ENCODE assay signal across 8 mouse cellular contexts in genomic region chr6:47780576-47781013, GRCm38 (mm10). TPM values are rescaled to one million over a fixed set of nuclear protein-coding genes. Genes with fewer than 3 reads are reported as not detected.
DNase-seq lines count a peak whose midpoint lies in the region; ATAC-seq lines count a peak whose summit lies in the region.

No protein-coding gene starts in this region.

- H3K27me3 ChIP-seq in lung, embryonic 16.5 days (ENCODE audit: control insufficient read depth, insufficient read depth, low read depth, low read length): no peaks in the 10 kb centered on the region
- H3K27me3 ChIP-seq in embryonic facial prominence, embryonic 11.5 days (ENCODE audit: control insufficient read depth, insufficient read depth, low read length): no peaks in the 10 kb centered on the region
- H3K27me3 ChIP-seq in midbrain, embryonic 16.5 days (ENCODE audit: control insufficient read depth, insufficient read depth, low read depth, low read length): no peaks in the 10 kb centered on the region

- H3K9ac ChIP-seq in lung, embryonic 16.5 days (ENCODE audit: low read length): no peak overlapping the region
- H3K9ac ChIP-seq in embryonic facial prominence, embryonic 11.5 days (replicated peaks; ENCODE audit: low read length): no peak overlapping the region
- no peak overlapping the region for H3K9ac ChIP-seq in midbrain, embryonic 16.5 days (ENCODE audit: low read depth, low read length)

- no peaks in the 10 kb centered on the region for H3K9me3 ChIP-seq in lung, embryonic 16.5 days (ENCODE audit: control insufficient read depth, low read length)
- H3K9me3 ChIP-seq in embryonic facial prominence, embryonic 11.5 days (replicated peaks; ENCODE audit: control insufficient read depth, low read length): no peaks in the 10 kb centered on the region; the same call in 1 of the 2 replicates
- no peaks in the 10 kb centered on the region for H3K9me3 ChIP-seq in midbrain, embryonic 16.5 days (replicated peaks; ENCODE audit: control insufficient read depth, low read length, poor library complexity, severe bottlenecking)

- WGBS in lung, embryonic 16.5 days: 9% methylated on average over 2 of the region's 2 CpGs
- 16% methylated on average over 2 of the region's 2 CpGs for WGBS in embryonic facial prominence, embryonic 11.5 days
- 14% methylated on average over 2 of the region's 2 CpGs for WGBS in midbrain, embryonic 16.5 days

- intact Hi-C loops in left cerebral cortex, postnatal 25 days (cut with DNase I): no loop called here

- H3K27ac ChIP-seq in lung, embryonic 16.5 days (ENCODE audit: low read length): no peak overlapping the region
- H3K27ac ChIP-seq in embryonic facial prominence, embryonic 11.5 days (replicated peaks; ENCODE audit: low read depth, low read length): no peak overlapping the region
- 0 out of 2 replicates have a peak overlapping the region, but pooled peaks have one; percentile 31 for H3K27ac ChIP-seq in midbrain, embryonic 16.5 days (ENCODE audit: low read length)

- peak overlapping the region; percentile 48 for H3K4me2 ChIP-seq in lung, embryonic 16.5 days (ENCODE audit: low read depth, low read length)
- H3K4me2 ChIP-seq in embryonic facial prominence, embryonic 11.5 days (ENCODE audit: low read depth, low read length): no peak overlapping the region; the same call in 1 of the 2 replicates
- peak overlapping the region; percentile 50 for H3K4me2 ChIP-seq in midbrain, embryonic 16.5 days (ENCODE audit: low read length)

- H3K4me1 ChIP-seq in lung, embryonic 16.5 days (replicated peaks; ENCODE audit: control insufficient read depth, insufficient read depth, low read length): no peaks in the 10 kb centered on the region
- H3K4me1 ChIP-seq in embryonic facial prominence, embryonic 11.5 days (ENCODE audit: control insufficient read depth, insufficient read depth, low read length): no peaks in the 10 kb centered on the region
- peaks cover 8% of the 10 kb centered on the region for H3K4me1 ChIP-seq in midbrain, embryonic 16.5 days (ENCODE audit: control insufficient read depth, insufficient read depth, low read length)

- no peak for DNase-seq in lung, adult 18-20 months
- DNase-seq in embryonic facial prominence, embryonic 11.5 days (ENCODE audit: low spot score): no peak
- no peak for DNase-seq in left cerebral cortex, postnatal 25 days (ENCODE audit: low spot score in 2 of 2)
- no peak for DNase-seq in frontal cortex, postnatal 25 days (ENCODE audit: low spot score in 2 of 2)
- no peak for DNase-seq in thymus, postnatal 4 days

- ATAC-seq in lung, embryonic 16.5 days (ENCODE audit: low read depth): no peak
- no peak for ATAC-seq in embryonic facial prominence, embryonic 11.5 days (replicated peaks; ENCODE audit: insufficient number of reproducible peaks, low FRiP score, low TSS enrichment, low read depth)
- ATAC-seq in inflammation-experienced regulatory T-cells, adult 6 months: peak; percentile 19
- ATAC-seq in midbrain, embryonic 16.5 days: no peak

- H3K4me3 ChIP-seq in lung, embryonic 16.5 days (ENCODE audit: low read length): peak overlapping the region; percentile 57
- peak overlapping the region; percentile 42 for H3K4me3 ChIP-seq in embryonic facial prominence, embryonic 11.5 days (ENCODE audit: low read depth, low read length)
- peak overlapping the region; percentile 52 for H3K4me3 ChIP-seq in midbrain, embryonic 16.5 days (ENCODE audit: low read depth, low read length)

- H3K36me3 ChIP-seq in lung, embryonic 16.5 days (ENCODE audit: control insufficient read depth, insufficient read depth, low read length): no peaks in the 10 kb centered on the region
- no peaks in the 10 kb centered on the region for H3K36me3 ChIP-seq in embryonic facial prominence, embryonic 11.5 days (replicated peaks; ENCODE audit: control insufficient read depth, insufficient read depth, low read depth, low read length)
- H3K36me3 ChIP-seq in midbrain, embryonic 16.5 days (ENCODE audit: control insufficient read depth, insufficient read depth, low read length): no peaks in the 10 kb centered on the region

RNA-seq across cellular contexts. Expression of gene Pdia4, which starts 32.6 kb away (rescaled TPM):
- polyA plus RNA-seq in lung, embryonic 16.5 days (2015; fragmentation: Nextera tagmentation; extraction: Ambion mirVana): 334 and 362 TPM in 2 replicates
- polyA plus RNA-seq in embryonic facial prominence, embryonic 11.5 days (2014; fragmentation: Nextera tagmentation; extraction: Ambion mirVana): 324 and 338 TPM in 2 replicates
- polyA plus RNA-seq in inflammation-experienced regulatory T-cells, adult 6 months (2017; shearing (Covaris generic)): 100 to 1,000 TPM; 141 to 180 (median 169) TPM
- polyA plus RNA-seq in midbrain, embryonic 16.5 days (2015; fragmentation: Nextera tagmentation; extraction: Ambion mirVana): 147 and 150 TPM in 2 replicates
- 10 to 100 TPM; 67.1 to 71.1 TPM for total RNA-seq in left cerebral cortex, postnatal 25 days (2021)

RNA-seq across cellular contexts. Expression of gene Zfp786, which starts 50.1 kb away (rescaled TPM):
- polyA plus RNA-seq in lung, embryonic 16.5 days (2015; fragmentation: Nextera tagmentation; extraction: Ambion mirVana): 3.1 and 4.7 TPM in 2 replicates
- polyA plus RNA-seq in embryonic facial prominence, embryonic 11.5 days (2014; fragmentation: Nextera tagmentation; extraction: Ambion mirVana): 5.5 and 5.9 TPM in 2 replicates
- polyA plus RNA-seq in inflammation-experienced regulatory T-cells, adult 6 months (2017; shearing (Covaris generic)): under 1 TPM in 2 of 3 experiments, not detected in 1; 0.11 to 0.34 TPM
- polyA plus RNA-seq in midbrain, embryonic 16.5 days (2015; fragmentation: Nextera tagmentation; extraction: Ambion mirVana): 19.5 and 20.9 TPM in 2 replicates
- total RNA-seq in left cerebral cortex, postnatal 25 days (2021): 1 to 10 TPM; 4.9 to 5.0 TPM

RNA-seq across cellular contexts. Expression of gene Zfp398, which starts 54.9 kb away (rescaled TPM):
- polyA plus RNA-seq in lung, embryonic 16.5 days (2015; fragmentation: Nextera tagmentation; extraction: Ambion mirVana): 8.6 and 8.9 TPM in 2 replicates
- polyA plus RNA-seq in embryonic facial prominence, embryonic 11.5 days (2014; fragmentation: Nextera tagmentation; extraction: Ambion mirVana): 6.4 and 6.5 TPM in 2 replicates
- polyA plus RNA-seq in inflammation-experienced regulatory T-cells, adult 6 months (2017; shearing (Covaris generic)): 10 to 100 TPM in 2 of 3 experiments, 1 to 10 TPM in 1; 7.2 to 16.0 (median 12.8) TPM
- polyA plus RNA-seq in midbrain, embryonic 16.5 days (2015; fragmentation: Nextera tagmentation; extraction: Ambion mirVana): 18.9 and 19.6 TPM in 2 replicates
- 10 to 100 TPM; 19.3 to 19.6 TPM for total RNA-seq in left cerebral cortex, postnatal 25 days (2021)
